ENCODE assay signal across 21 mouse cellular contexts in genomic region chr1:187765577-187765976, GRCm38 (mm10).
"Had no signal": no experiment of that assay in that cellular context is flagged by ENCODE, and none has a peak within 500 bp of the region (broad histone marks: within the 10 kb centered on the region; RNA-seq: fewer than 3 reads in every experiment).

No protein-coding gene starts in this region.

- H3K27me3 ChIP-seq: limb, embryonic 13.5 days; liver, embryonic 12.5 days; liver, embryonic 15.5 days; lung, embryonic 15.5 days; megakaryocyte, embryonic 14.5 days; neural tube, embryonic 12.5 days; stomach, embryonic 15.5 days had no signal

- DNase-seq: kidney, adult 9 months; kidney, postnatal 14 days; kidney, postnatal 4 days; liver; lung, adult 18-20 months; lung, postnatal 10 days; lung, postnatal 36 days; midbrain, embryonic 14.5 days; right cerebral cortex, adult 18-20 months; right cerebral cortex, postnatal 25 days; spleen, adult 18-20 months; thymus, postnatal 25 days had no signal

- H3K9ac ChIP-seq: limb, embryonic 13.5 days; liver, embryonic 12.5 days; liver, embryonic 15.5 days; lung, embryonic 15.5 days; neural tube, embryonic 12.5 days; stomach, embryonic 15.5 days had no signal

- H3K9me3 ChIP-seq: limb, embryonic 10.5 days; limb, embryonic 13.5 days; liver, embryonic 12.5 days; liver, embryonic 15.5 days; lung, embryonic 15.5 days; neural tube, embryonic 12.5 days; stomach, embryonic 15.5 days had no signal

- ATAC-seq: liver, embryonic 12.5 days had no signal

- H3K27ac ChIP-seq: limb, embryonic 10.5 days; limb, embryonic 13.5 days; liver, embryonic 12.5 days; liver, embryonic 15.5 days; lung, embryonic 15.5 days; neural tube, embryonic 12.5 days; stomach, embryonic 15.5 days had no signal

- H3K4me2 ChIP-seq: limb, embryonic 13.5 days; liver, embryonic 12.5 days; liver, embryonic 15.5 days; lung, embryonic 15.5 days; midbrain, embryonic 11.5 days; neural tube, embryonic 12.5 days; stomach, embryonic 15.5 days had no signal

- H3K4me1 ChIP-seq: limb, embryonic 13.5 days; liver, embryonic 12.5 days; liver, embryonic 15.5 days; lung, embryonic 15.5 days; megakaryocyte, embryonic 14.5 days; stomach, embryonic 15.5 days had no signal

- H3K36me3 ChIP-seq: limb, embryonic 10.5 days; limb, embryonic 13.5 days; liver, embryonic 12.5 days; liver, embryonic 15.5 days; lung, embryonic 15.5 days; neural tube, embryonic 12.5 days; stomach, embryonic 15.5 days had no signal

- H3K4me3 ChIP-seq: limb, embryonic 10.5 days; limb, embryonic 13.5 days; liver, embryonic 12.5 days; liver, embryonic 15.5 days; lung, embryonic 15.5 days; megakaryocyte, embryonic 14.5 days; neural tube, embryonic 12.5 days; stomach, embryonic 15.5 days had no signal
